ENCODE assay signal across 8 mouse cellular contexts in the genomic region with DNA sequence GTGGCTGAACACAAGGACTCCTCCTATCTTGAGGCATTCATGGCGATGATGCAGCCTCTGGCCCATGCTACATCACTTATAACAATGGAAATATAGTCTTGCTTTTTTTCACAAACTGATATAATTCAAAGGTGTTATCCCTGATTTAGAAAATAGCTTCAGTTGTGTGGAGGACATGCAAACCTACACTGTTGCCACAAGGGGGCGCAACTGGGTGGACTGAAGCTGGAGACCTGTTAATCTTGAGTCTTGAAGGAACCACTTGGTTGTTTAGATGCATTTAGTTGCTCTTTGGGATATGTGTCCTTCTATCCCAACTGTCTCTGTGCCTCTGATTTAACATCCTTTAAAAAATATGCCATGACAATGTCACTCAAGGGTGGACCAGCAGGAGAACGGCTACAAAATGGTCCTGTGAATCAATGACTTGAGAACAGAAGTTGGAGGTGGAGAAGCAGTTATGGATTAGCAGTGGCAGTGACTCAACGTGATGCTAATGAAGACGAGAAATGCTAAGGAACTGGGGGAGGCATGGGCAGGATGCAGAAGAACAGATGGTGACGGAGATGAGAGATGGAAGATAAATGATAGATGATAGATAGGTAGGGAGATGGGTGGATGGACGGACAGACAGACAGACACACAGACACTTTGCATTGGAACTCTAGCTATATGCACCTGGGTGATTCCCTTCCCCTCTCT. TPM values are rescaled to one million over a fixed set of nuclear protein-coding genes. Genes with fewer than 3 reads are reported as not detected.
DNase-seq lines count a peak whose midpoint lies in the region; ATAC-seq and TF ChIP-seq lines count a peak whose summit lies in the region.
"Had no signal": no experiment of that assay in that cellular context is flagged by ENCODE, and none has a peak within 500 bp of the region (broad histone marks: within the 10 kb centered on the region; RNA-seq: fewer than 3 reads in every experiment).

No protein-coding gene starts in this region.

- WGBS in stomach, postnatal 0 days, result 57% methylated on average over 7 of the region's 7 CpGs
- 49% methylated on average over 7 of the region's 7 CpGs for WGBS in heart, embryonic 12.5 days

- H3K27me3 ChIP-seq in MEL (ENCODE audit: control insufficient read depth in 1 of 2, insufficient read depth in 2 of 2, low read length in 2 of 2), result no peaks in the 10 kb centered on the region; a peak in 1 of 4 replicates
- H3K27me3 ChIP-seq in stomach, postnatal 0 days (ENCODE audit: control insufficient read depth, insufficient read depth, low read length), result no peaks in the 10 kb centered on the region
- H3K27me3 ChIP-seq in heart, embryonic 12.5 days (replicated peaks), result peaks cover 11% of the 10 kb centered on the region
- H3K27me3 ChIP-seq: embryonic facial prominence, embryonic 15.5 days had no signal

- no peak for ATAC-seq in stomach, postnatal 0 days (ENCODE audit: low FRiP score, low TSS enrichment)
- ATAC-seq in heart, embryonic 12.5 days (ENCODE audit: insufficient number of reproducible peaks, low FRiP score), result no peak

- peak; percentile 29 for DNase-seq in kidney, adult 18-20 months
- DNase-seq in kidney, adult 11 months, result no peak
- DNase-seq in A20 (ENCODE audit: low read depth, low spot score) (peak; percentile 54), MEL (ENCODE audit: low read depth, low spot score) (peak; percentile 53)
- peak; percentile 66 for DNase-seq in stomach, postnatal 0 days (ENCODE audit: low spot score)

- no peak for TF ChIP-seq POLR2A in MEL (IDR thresholded peaks at IDR 0.05; ENCODE audit: control insufficient read depth in 1 of 2, insufficient read depth in 1 of 2, low read depth in 1 of 2, low read length in 2 of 2, poor library complexity in 1 of 2)
- TF ChIP-seq POLR2A in embryonic fibroblast, embryonic 13.5 days (IDR thresholded peaks at IDR 0.05; ENCODE audit: low read depth, low read length), result no peak

- no peaks in the 10 kb centered on the region for H3K36me3 ChIP-seq in MEL (ENCODE audit: control insufficient read depth in 1 of 2, insufficient read depth in 2 of 2, low read length in 2 of 2)
- H3K36me3 ChIP-seq in stomach, postnatal 0 days (ENCODE audit: control insufficient read depth, insufficient read depth, low read length), result no peaks in the 10 kb centered on the region
- no peaks in the 10 kb centered on the region for H3K36me3 ChIP-seq in heart, embryonic 12.5 days
- H3K36me3 ChIP-seq: embryonic facial prominence, embryonic 15.5 days had no signal

- no peak overlapping the region for H3K9ac ChIP-seq in MEL (ENCODE audit: control insufficient read depth, low read depth, low read length, poor library complexity, severe bottlenecking)
- H3K9ac ChIP-seq in stomach, postnatal 0 days (ENCODE audit: low read length), result no peak overlapping the region
- no peak overlapping the region for H3K9ac ChIP-seq in heart, embryonic 12.5 days
- H3K9ac ChIP-seq: embryonic facial prominence, embryonic 15.5 days had no signal

- no peaks in the 10 kb centered on the region for H3K9me3 ChIP-seq in MEL (replicated peaks; ENCODE audit: insufficient read depth, low read length)
- H3K9me3 ChIP-seq in stomach, postnatal 0 days (ENCODE audit: control insufficient read depth, low read length), result no peaks in the 10 kb centered on the region
- H3K9me3 ChIP-seq in heart, embryonic 12.5 days (replicated peaks), result peaks cover 6% of the 10 kb centered on the region; the same call in 1 of the 2 replicates
- H3K9me3 ChIP-seq: embryonic facial prominence, embryonic 15.5 days had no signal

- TF ChIP-seq RAD21 in MEL (IDR thresholded peaks at IDR 0.05; ENCODE audit: low read depth, low read length), result peak; percentile 73

- no peak overlapping the region for H3K27ac ChIP-seq in MEL (ENCODE audit: control insufficient read depth, low read depth, low read length)
- H3K27ac ChIP-seq in embryonic fibroblast, embryonic 13.5 days (ENCODE audit: insufficient read depth, low read length), result no peak overlapping the region
- H3K27ac ChIP-seq in stomach, postnatal 0 days (replicated peaks), result no peak overlapping the region
- H3K27ac ChIP-seq in heart, embryonic 12.5 days (ENCODE audit: poor library complexity, severe bottlenecking), result no peak overlapping the region
- H3K27ac ChIP-seq: embryonic facial prominence, embryonic 15.5 days had no signal

- no peaks in the 10 kb centered on the region for H3K79me2 ChIP-seq in MEL (ENCODE audit: control insufficient read depth, insufficient read depth, low read length, poor library complexity)

- H3K4me3 ChIP-seq in MEL (ENCODE audit: control insufficient read depth in 1 of 2, insufficient read depth in 1 of 2, low read depth in 2 of 2, low read length in 2 of 2), result no peak overlapping the region
- no peak overlapping the region for H3K4me3 ChIP-seq in embryonic fibroblast, embryonic 13.5 days (ENCODE audit: insufficient read depth, low read length)
- no peak overlapping the region for H3K4me3 ChIP-seq in stomach, postnatal 0 days (ENCODE audit: low read depth, low read length)
- no peak overlapping the region for H3K4me3 ChIP-seq in heart, embryonic 12.5 days
- H3K4me3 ChIP-seq: embryonic facial prominence, embryonic 15.5 days had no signal

- H3K4me1 ChIP-seq in MEL (ENCODE audit: control insufficient read depth in 1 of 2, insufficient read depth in 2 of 2, low read length in 2 of 2), result no peaks in the 10 kb centered on the region
- H3K4me1 ChIP-seq in embryonic fibroblast, embryonic 13.5 days (ENCODE audit: control insufficient read depth, insufficient read depth, low read length), result no peaks in the 10 kb centered on the region; the same call in 1 of the 2 replicates
- no peaks in the 10 kb centered on the region for H3K4me1 ChIP-seq in stomach, postnatal 0 days (replicated peaks; ENCODE audit: control insufficient read depth, insufficient read depth)
- H3K4me1 ChIP-seq in heart, embryonic 12.5 days (replicated peaks), result no peaks in the 10 kb centered on the region

- no peak for TF ChIP-seq EP300 in MEL (IDR thresholded peaks at IDR 0.05; ENCODE audit: low read depth in 1 of 2, low read length in 2 of 2)
- no peak for TF ChIP-seq EP300 in stomach, postnatal 0 days (optimal IDR thresholded peaks at IDR 0.05)

- H3K4me2 ChIP-seq in stomach, postnatal 0 days (replicated peaks; ENCODE audit: low read depth), result no peak overlapping the region
- H3K4me2 ChIP-seq in heart, embryonic 12.5 days, result no peak overlapping the region
- H3K4me2 ChIP-seq: embryonic facial prominence, embryonic 15.5 days had no signal

- peak; percentile 78 to 91 (median 89) for TF ChIP-seq CTCF in MEL (IDR thresholded peaks at IDR 0.05 in 2 of 3, conservative IDR thresholded peaks at IDR 0.05 in 1 of 3; ENCODE audit: control insufficient read depth in 1 of 3, insufficient read depth in 1 of 3, low read depth in 2 of 3, low read length in 3 of 3, poor library complexity in 1 of 3, severe bottlenecking in 1 of 3)
- peak; percentile 57; the same call in 1 of the 2 replicates for TF ChIP-seq CTCF in embryonic fibroblast, embryonic 13.5 days (IDR thresholded peaks at IDR 0.05; ENCODE audit: borderline replicate concordance, insufficient read depth, low read length)
- TF ChIP-seq CTCF in stomach, postnatal 0 days (IDR thresholded peaks at IDR 0.05; ENCODE audit: low read depth), result peak; percentile 86

TF ChIP-seq in MEL, 35 proteins besides CTCF, POLR2A, EP300 and RAD21:
- TF ChIP-seq ZC3H11A (IDR thresholded peaks at IDR 0.05; ENCODE audit: low read depth, low read length), result peak; percentile 57
- TF ChIP-seq MAFK (IDR thresholded peaks at IDR 0.05; ENCODE audit: borderline replicate concordance, low read depth, low read length), result no peak
- TF ChIP-seq MYB (IDR thresholded peaks at IDR 0.05; ENCODE audit: low read depth, low read length), result no peak
- peak; percentile 89 for TF ChIP-seq SMC3 (IDR thresholded peaks at IDR 0.05; ENCODE audit: low read depth, low read length)
- no peak for TF ChIP-seq MEF2A (IDR thresholded peaks at IDR 0.05; ENCODE audit: extremely low read depth, insufficient replicate concordance, low read depth, low read length, poor library complexity, severe bottlenecking)

RNA-seq across cellular contexts. Expression of gene Syt17, which starts 10.8 kb away (rescaled TPM):
- total RNA-seq in MEL (2012; rRNA removed), result not detected in 2 replicates
- polyA plus RNA-seq in MEL (2012; ENCODE audit: insufficient read depth in 1 of 2, insufficient read length in 2 of 2, low read depth in 1 of 2, low replicate concordance in 2 of 2, missing spikeins in 1 of 2), result not detected
- polyA plus RNA-seq in embryonic fibroblast, embryonic 13.5 days (2011; ENCODE audit: insufficient read length, low read depth, missing spikeins), result 1.4 and 2.4 TPM in 2 replicates
- 3.3 and 3.8 TPM in 2 replicates for polyA plus RNA-seq in stomach, postnatal 0 days (2015; fragmentation: Nextera tagmentation; extraction: Ambion mirVana)
- polyA plus RNA-seq in heart, embryonic 12.5 days (2016; fragmentation: Nextera tagmentation; extraction: Ambion mirVana), result 1.2 and 1.4 TPM in 2 replicates

RNA-seq across cellular contexts. Expression of gene Itpripl2, which starts 54.5 kb away (rescaled TPM):
- total RNA-seq in MEL (2012; rRNA removed), result 3.3 and 4.3 TPM in 2 replicates
- 1 to 10 TPM in 1 of 2 experiments, not detected in 1; 4.8 TPM for polyA plus RNA-seq in MEL (2012; ENCODE audit: insufficient read depth in 1 of 2, insufficient read length in 2 of 2, low read depth in 1 of 2, low replicate concordance in 2 of 2, missing spikeins in 1 of 2)
- 76.2 and 98.4 TPM in 2 replicates for polyA plus RNA-seq in embryonic fibroblast, embryonic 13.5 days (2011; ENCODE audit: insufficient read length, low read depth, missing spikeins)
- 6.1 and 6.7 TPM in 2 replicates for polyA plus RNA-seq in stomach, postnatal 0 days (2015; fragmentation: Nextera tagmentation; extraction: Ambion mirVana)
- polyA plus RNA-seq in heart, embryonic 12.5 days (2016; fragmentation: Nextera tagmentation; extraction: Ambion mirVana), result 3.7 and 4.1 TPM in 2 replicates

Comparison
In these comparisons a context has a peak if more than half of its experiments do, and no peak if none do; other contexts are left out.
1. RNA of gene Itpripl2, which starts 54.5 kb away (polyA plus RNA-seq): 76.2 to 98.4 TPM in embryonic fibroblast, embryonic 13.5 days; 6.1 to 6.7 TPM in stomach, postnatal 0 days, 4.8 TPM in MEL and 3.7 to 4.1 TPM in heart, embryonic 12.5 days; every median in the first group is over 10 times any median in the second.
2. Peak in every context shown above with its lines, with median percentiles within 50 percentile points of each other: CTCF ChIP-seq.